Mouse (Mus musculus): ENCODE measurements around the gene Sh3bp2. TPM values are rescaled to one million over a fixed set of nuclear protein-coding genes. Genes with fewer than 3 reads are reported as not detected.

Gene Sh3bp2
- polyA plus RNA-seq, 1 experiment = 15.0 TPM

DNA sequence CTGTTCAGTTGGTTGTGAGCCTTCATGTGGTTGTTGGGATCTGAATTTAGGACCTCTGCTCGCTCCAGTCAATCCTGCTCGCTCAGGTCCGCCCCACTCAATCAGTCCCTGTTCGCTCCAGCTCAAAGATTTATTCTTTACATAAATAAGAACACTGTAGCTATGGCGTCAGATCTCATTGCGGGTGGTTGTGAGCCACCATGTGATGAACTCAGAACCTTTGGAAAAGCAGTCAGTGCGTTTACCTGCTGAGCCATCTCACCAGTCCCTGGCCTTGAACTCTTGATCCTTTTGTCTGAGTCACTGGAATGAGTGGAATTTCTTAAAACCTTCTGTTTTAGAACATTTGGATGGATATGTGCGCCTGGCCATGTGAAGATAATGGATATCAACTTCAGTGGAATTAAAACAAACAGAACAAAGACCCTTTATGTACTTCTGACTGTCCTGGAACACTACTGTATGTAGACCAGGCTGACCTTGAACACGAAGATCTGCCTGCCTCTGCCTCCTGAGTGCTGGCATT lies 67.6 kb downstream of the Sh3bp2 start:
- 95% methylated on average over 9 of the region's 9 CpGs for WGBS
- no peak for DNase-seq (ENCODE audit: low read depth, low spot score)

DNA sequence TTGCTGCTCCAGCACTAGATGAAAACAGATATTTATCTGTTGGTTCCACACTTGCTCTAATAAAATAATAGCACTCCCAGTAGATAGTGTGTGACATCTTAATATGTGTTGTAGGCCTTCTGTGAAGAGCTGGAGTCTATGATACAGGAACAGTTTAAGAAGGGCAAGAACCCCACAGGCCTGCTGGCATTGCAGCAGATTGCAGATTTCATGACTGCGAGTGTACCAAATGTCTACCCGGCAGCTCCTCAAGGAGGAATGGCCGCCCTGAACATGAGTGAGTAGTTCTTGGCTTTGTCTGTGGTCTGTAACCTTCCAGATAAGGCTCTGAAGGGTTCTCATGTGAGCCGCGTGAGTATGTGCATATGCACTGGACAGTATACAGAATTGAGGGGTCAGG lies 78.9 kb downstream of the Sh3bp2 start:
- 93% methylated on average over 5 of the region's 5 CpGs for WGBS
- DNase-seq (ENCODE audit: low read depth, low spot score) = no peak

DNA sequence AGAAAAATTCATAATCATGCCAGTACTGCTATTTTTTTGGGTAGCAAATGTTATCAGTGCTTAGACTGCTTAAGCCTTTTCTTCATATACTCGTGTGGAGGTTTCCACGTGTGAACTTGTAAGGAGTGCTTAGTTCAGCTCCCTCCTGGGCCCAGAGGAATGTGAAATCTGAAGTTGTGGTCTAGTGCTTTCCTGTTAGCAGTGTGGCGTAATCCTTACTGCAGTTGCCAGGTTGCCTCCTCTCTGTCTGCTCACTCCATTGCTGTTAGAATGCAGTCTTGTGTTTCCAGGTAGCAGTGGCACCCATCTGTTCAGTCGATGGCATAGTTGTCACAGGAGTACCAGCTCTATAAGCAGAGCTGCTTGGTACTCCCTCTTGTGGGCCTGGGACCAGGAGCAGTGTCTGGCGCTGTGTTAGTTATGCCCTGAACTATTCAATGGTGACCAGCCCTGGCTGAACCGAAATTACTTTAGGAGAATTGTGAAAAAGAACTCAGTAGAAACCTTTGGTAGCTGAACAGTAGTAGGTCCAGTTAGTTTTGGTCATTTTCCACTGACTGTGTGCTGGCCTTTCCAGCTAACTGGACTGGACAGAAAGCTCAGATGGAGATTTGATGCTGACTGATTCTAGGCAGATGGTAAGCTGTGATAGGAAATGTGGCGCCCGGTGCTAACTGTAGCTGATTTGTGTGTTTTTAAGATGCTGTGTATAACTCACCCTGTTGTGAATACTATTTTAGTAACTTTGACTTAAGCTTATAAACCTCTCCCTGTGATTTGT lies 81.7 kb downstream of the Sh3bp2 start:
- WGBS = 82% methylated on average over 8 of the region's 8 CpGs

DNA sequence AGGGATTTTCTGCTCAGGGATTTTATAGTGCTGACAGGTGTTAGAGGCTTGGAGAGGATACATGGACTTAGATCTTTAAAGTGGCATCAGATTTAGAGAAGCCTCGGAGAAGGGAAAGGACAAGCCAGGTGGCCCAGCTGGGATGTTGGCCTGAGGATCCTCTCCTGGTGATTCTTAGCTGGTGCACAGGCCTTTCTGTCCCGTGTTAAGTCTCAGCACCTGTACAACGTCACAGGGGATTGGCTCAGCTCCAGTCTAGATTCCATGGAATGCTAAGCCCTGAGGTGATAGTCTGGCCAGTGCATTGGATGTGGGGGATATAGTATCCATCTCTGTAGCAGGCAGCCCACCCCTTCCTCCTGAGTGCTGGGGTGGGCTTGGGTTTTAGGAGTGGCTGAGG lies 82.6 kb downstream of the Sh3bp2 start:
- WGBS = 61% methylated on average over 3 of the region's 3 CpGs
- DNase-seq (ENCODE audit: low read depth, low spot score) = no peak

More for the DNA sequence above, 81.7 kb downstream of the Sh3bp2 start:
- DNase-seq (ENCODE audit: low read depth, low spot score) = no peak

DNA sequence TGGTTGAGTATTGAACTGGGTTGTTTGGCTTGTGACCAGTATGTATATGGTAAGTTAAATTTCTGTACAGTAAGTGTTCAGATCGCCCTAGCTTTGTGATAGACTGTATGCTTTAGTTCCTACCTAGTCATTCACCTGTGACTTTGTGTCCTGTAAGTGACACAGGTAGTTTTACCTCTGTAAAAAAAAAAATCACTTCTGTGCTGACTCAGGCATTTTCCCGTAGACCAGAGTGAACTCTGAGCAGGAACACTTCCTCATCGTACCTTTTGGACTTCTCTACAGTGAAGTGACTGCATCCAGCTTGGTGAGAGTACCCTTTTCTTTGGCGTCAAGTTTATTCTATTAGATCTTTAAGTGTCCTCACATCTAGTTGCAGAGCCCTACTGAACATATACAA lies 84.3 kb downstream of the Sh3bp2 start:
- no peak for DNase-seq (ENCODE audit: low read depth, low spot score)
- WGBS = 70% methylated on average over 4 of the region's 4 CpGs

Other genes with a start within 250 kb of the Sh3bp2 start
- 0.57 and 1.9 TPM in 2 replicates for gene Zfyve28, start 237.4 kb upstream of the Sh3bp2 start, polyA plus RNA-seq (2012; rRNA removed)
- gene Cfap99, start 237.2 kb upstream of the Sh3bp2 start, polyA plus RNA-seq (2012; rRNA removed) = not detected in 2 replicates
- 60.4 and 62.9 TPM in 2 replicates for gene Rnf4, start 189.5 kb upstream of the Sh3bp2 start, polyA plus RNA-seq (2012; rRNA removed)
- gene Fam193a, start 155.9 kb upstream of the Sh3bp2 start, polyA plus RNA-seq (2012; rRNA removed) = 12.0 and 24.3 TPM in 2 replicates
- 11.5 and 13.4 TPM in 2 replicates for gene Tnip2, start 11.8 kb upstream of the Sh3bp2 start, polyA plus RNA-seq (2012; rRNA removed)
- gene Add1, start 47.8 kb downstream of the Sh3bp2 start, polyA plus RNA-seq (2012; rRNA removed) = 145 and 149 TPM in 2 replicates
- gene Mfsd10, start 111.4 kb downstream of the Sh3bp2 start, polyA plus RNA-seq (2012; rRNA removed) = 86.1 and 104 TPM in 2 replicates
- 9.2 and 9.8 TPM in 2 replicates for gene Nop14, start 134.3 kb downstream of the Sh3bp2 start, polyA plus RNA-seq (2012; rRNA removed)
- gene Grk4, start 134.5 kb downstream of the Sh3bp2 start, polyA plus RNA-seq (2012; rRNA removed) = 0.41 and 0.48 TPM in 2 replicates
- 8.3 and 12.8 TPM in 2 replicates for gene Htt, start 235.9 kb downstream of the Sh3bp2 start, polyA plus RNA-seq (2012; rRNA removed)

Measured in large intestine, adult 2 months (tissue).